Mouse (Mus musculus) macrophage (primary cell): ENCODE measurements around the gene Tef. TPM values are rescaled to one million over a fixed set of nuclear protein-coding genes. Genes with fewer than 3 reads are reported as not detected.

Experiments
- H3K27ac ChIP-seq: fragments of 350-480 bp; formaldehyde crosslinking; 2 replicates; pipeline ENCODE4 v1.9.0; 2021
- H3K36me3 ChIP-seq: fragments of 350-480 bp; formaldehyde crosslinking; 2 replicates; pipeline ENCODE4 v1.9.0; 2021; ENCODE audit errors: inconsistent target
- H3K4me3 ChIP-seq: fragments of 350-480 bp; formaldehyde crosslinking; 2 replicates; pipeline ENCODE4 v1.9.0; 2021; ENCODE audit errors: inconsistent target
- H3K79me2 ChIP-seq: fragments of 350-480 bp; formaldehyde crosslinking; 2 replicates; pipeline ENCODE4 v1.9.0; 2021; ENCODE audit errors: inconsistent target
- WGBS: methylation state at CpG from one replicate; pipeline ENCODE4 v1.1.7; 2026; ENCODE audit warnings: inconsistent platforms; ENCODE audit not compliant: missing documents; 5-methylcytosine and 5-hydroxymethylcytosine counted together
- polyA plus RNA-seq: library from polyadenylated mRNA; stranded (reverse); fragments of 250-400 nt; gene quantifications from 3 replicates; pipeline ENCODE4 v1.2.4, GENCODE M21; 2018; ENCODE audit warnings: inconsistent platforms

Tef gene
- polyA plus RNA-seq, 1 experiment from 2014 or later: 23.6 TPM

GRCm38 (mm10) chr15:81856938-81857723 is 54.9 kb downstream of the Tef start:
- Histone ChIP-seq H3K27ac (peak overlapping the region; percentile 93), H3K4me3 (peak overlapping the region; percentile 93), H3K36me3 (peaks cover 15% of the 10 kb centered on the region; the same call in 1 of the 2 replicates), H3K79me2 (peaks cover 62% of the 10 kb centered on the region)
- under 1% methylated on average over 14 of the region's 14 CpGs for WGBS

DNA sequence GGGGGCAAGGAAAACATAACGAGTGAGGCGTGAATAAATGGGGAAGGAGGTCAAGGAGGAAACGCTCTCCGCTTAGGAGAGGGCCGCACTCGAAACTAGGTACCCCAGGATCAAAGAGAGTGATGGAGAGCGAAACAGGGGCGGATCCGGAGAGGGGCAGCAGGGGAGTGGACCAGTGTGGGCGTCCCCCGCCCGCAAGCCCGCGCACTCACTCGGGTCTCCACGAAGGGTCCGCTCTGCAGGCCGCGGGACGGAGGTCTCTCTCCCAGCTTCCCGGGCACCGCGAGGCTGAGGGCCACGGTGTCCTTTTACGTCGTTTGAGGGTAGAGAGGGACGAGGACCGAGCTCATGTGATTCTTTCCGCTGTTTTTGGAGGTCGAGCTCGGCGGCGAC is 55.5 kb downstream of the Tef start:
- Histone ChIP-seq H3K36me3 (peaks cover 15% of the 10 kb centered on the region; the same call in 1 of the 2 replicates), H3K27ac (peak overlapping the region; percentile 93), H3K4me3 (peak overlapping the region; percentile 93), H3K79me2 (peaks cover 56% of the 10 kb centered on the region)
- 2% methylated on average over 33 of the region's 33 CpGs for WGBS

- 0% methylated on average over 23 of the region's 23 CpGs for WGBS
Measured at GRCm38 (mm10) chr15:81858138-81858516, 55.9 kb downstream of the Tef start.

GRCm38 (mm10) chr15:81858517-81859329 is 56.5 kb downstream of the Tef start, which contains the start of gene Tob2:
Tob2 (minus strand) TSS chr15:81858796.
- H3K27ac ChIP-seq: peak within 1 kb of the TSS; percentile 93
- peaks cover 46% of the 10 kb centered on the region for H3K79me2 ChIP-seq
- peak within 1 kb of the TSS; percentile 93 for H3K4me3 ChIP-seq
- peaks cover 13% of the 10 kb centered on the region; the same call in 1 of the 2 replicates for H3K36me3 ChIP-seq
- WGBS: under 1% methylated on average over 44 of the region's 44 CpGs

More at GRCm38 (mm10) chr15:81858138-81858516, 55.9 kb downstream of the Tef start:
- Histone ChIP-seq H3K27ac (peak overlapping the region; percentile 93), H3K4me3 (peak overlapping the region; percentile 93), H3K36me3 (peaks cover 15% of the 10 kb centered on the region; the same call in 1 of the 2 replicates), H3K79me2 (peaks cover 52% of the 10 kb centered on the region)

- under 1% methylated on average over 38 of the region's 39 CpGs for WGBS
- H3K36me3 ChIP-seq: peaks cover 6% of the 10 kb centered on the region; the same call in 1 of the 2 replicates
- H3K27ac ChIP-seq: peak overlapping the region; percentile 93
- peaks cover 37% of the 10 kb centered on the region for H3K79me2 ChIP-seq
- H3K4me3 ChIP-seq: peak overlapping the region; percentile 93
Measured at GRCm38 (mm10) chr15:81859330-81860255, 57.4 kb downstream of the Tef start.

DNA sequence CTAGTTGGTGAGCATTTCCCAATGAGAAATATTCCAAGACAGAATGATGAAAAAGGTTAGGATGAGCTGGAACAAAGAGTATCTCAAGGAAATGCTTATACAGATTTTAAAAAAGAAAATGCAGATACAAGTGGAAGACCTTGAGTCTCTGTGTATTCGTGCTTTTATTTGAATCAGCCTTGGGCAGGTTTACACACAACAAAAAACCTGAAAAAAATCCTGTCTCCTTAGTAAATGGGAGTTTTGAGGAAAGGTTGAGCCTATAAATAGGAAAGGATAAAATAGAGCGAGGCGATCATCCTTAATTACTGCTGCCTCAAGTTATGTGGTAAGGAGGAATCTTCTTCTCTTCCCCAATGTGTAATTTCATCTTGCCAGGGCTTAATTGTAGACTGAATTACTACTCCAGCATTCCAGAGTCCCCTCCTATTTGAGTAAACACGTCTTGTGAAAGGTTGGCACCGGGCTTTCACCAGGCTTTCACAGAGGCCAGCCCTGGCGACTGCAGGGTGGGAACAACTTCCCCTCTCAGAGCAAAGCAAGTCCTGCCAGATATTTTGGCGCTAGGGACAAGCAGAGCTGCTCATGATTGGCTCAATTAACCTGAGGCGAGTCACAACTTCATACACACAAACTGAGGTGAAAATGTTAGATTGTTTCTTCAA is 58.4 kb downstream of the Tef start:
- H3K27ac ChIP-seq: peak overlapping the region; percentile 52
- peaks cover 27% of the 10 kb centered on the region for H3K79me2 ChIP-seq
- WGBS: 23% methylated on average over 8 of the region's 8 CpGs
- peaks cover 9% of the 10 kb centered on the region for H3K36me3 ChIP-seq
- peak overlapping the region; percentile 93; the same call in 1 of the 2 replicates for H3K4me3 ChIP-seq

GRCm38 (mm10) chr15:81864238-81864637 is 62.0 kb downstream of the Tef start:
- WGBS: 98% methylated on average over 7 of the region's 7 CpGs
- peaks cover 45% of the 10 kb centered on the region for H3K36me3 ChIP-seq
- H3K4me3 ChIP-seq: no peak overlapping the region
- peaks cover 16% of the 10 kb centered on the region; the same call in 1 of the 2 replicates for H3K79me2 ChIP-seq
- no peak overlapping the region for H3K27ac ChIP-seq

DNA sequence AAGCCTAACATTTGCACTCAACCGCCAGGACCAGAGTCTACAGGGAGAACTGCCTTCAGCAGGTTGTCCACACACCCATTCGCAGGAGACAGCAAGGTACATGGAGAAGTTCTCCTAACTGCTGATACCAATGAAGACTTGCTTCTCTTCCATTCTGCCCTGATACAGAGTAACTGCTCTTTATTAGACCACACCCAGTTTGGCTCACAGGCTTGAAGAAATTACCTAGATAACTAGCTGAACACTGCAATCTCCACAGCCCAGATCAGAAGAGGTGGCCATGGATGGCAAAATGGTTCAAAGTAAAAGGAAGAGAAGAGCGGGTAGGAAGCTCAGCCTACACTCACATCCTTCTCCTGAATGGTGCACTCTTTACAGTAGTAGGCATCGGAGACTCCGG is 67.8 kb downstream of the Tef start:
- WGBS: 94% methylated on average over 5 of the region's 5 CpGs
- H3K27ac ChIP-seq: no peak overlapping the region
- peaks cover 67% of the 10 kb centered on the region for H3K79me2 ChIP-seq
- peaks cover 56% of the 10 kb centered on the region for H3K36me3 ChIP-seq
- H3K4me3 ChIP-seq: no peak overlapping the region

DNA sequence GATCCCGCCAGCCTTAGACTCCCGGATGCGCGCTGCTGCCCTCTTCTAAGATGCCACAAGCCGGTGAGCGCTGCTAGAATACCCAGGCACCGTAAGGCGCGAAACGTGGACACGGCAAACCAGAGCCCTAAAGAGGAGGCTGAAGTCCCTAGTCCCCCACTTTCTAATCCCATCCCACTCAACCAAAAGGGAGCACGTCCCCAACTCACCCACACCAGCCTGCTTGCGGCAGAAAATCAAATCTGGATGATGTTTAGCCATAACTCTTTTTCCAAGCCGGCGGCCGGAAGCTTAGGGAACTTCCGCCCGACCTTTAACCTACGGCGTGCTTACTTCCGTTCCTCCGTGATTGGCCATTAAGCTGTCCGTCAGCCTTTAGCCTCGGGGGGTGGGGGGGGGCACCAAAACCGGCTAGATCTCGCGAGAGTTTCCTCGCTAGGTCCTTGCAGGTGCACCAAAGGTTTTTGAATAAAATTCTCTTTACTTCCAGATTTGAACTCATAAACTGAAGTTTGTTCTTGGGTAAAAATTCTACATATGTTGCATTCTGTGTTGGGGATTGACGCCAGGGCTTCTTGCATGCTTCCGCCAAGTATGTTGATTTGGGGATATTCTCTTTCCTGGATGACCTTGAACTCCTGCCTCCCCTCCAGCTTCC is 69.5 kb downstream of the Tef start, which contains the start of gene Phf5a:
Gene Phf5a, minus strand, starts transcription at position 308 of the 658 bp plus-strand sequence.
- Histone ChIP-seq H3K27ac (peak within 1 kb of the TSS; percentile 97), H3K36me3 (peaks cover 40% of the 10 kb centered on the region), H3K4me3 (peak within 1 kb of the TSS; percentile 98), H3K79me2 (peaks cover 85% of the 10 kb centered on the region)
- under 1% methylated on average over 30 of the region's 30 CpGs for WGBS

GRCm38 (mm10) chr15:81872262-81873136 is 70.3 kb downstream of the Tef start, which contains the start of gene Aco2:
Aco2 (plus strand) TSS chr15:81872309.
- Histone ChIP-seq H3K79me2 (peaks cover 92% of the 10 kb centered on the region), H3K36me3 (peaks cover 32% of the 10 kb centered on the region), H3K4me3 (peak within 1 kb of the TSS; percentile 98), H3K27ac (peak within 1 kb of the TSS; percentile 97)
- under 1% methylated on average over 44 of the region's 53 CpGs for WGBS
